Mouse (Mus musculus): ENCODE results near the gene Fbh1. TPM values are rescaled to one million over a fixed set of nuclear protein-coding genes. Genes with fewer than 3 reads are reported as not detected.

Gene Fbh1
- polyA plus RNA-seq, 1 experiment, result 25.8 TPM

- no peak for TF ChIP-seq GATA1 (IDR thresholded peaks at IDR 0.05; ENCODE audit: low read length)
These were observed 78.4 kb downstream of the Fbh1 start for GRCm38 (mm10) chr2:11698994-11699393.

- TF ChIP-seq GATA1 (IDR thresholded peaks at IDR 0.05; ENCODE audit: low read length), result no peak
These were observed 81.5 kb downstream of the Fbh1 start for GRCm38 (mm10) chr2:11695867-11696266.

GRCm38 (mm10) chr2:11694104-11694503 is 83.3 kb downstream of the Fbh1 start:
- no peak for TF ChIP-seq GATA1 (IDR thresholded peaks at IDR 0.05; ENCODE audit: low read length)

GRCm38 (mm10) chr2:11693352-11693751 is 84.0 kb downstream of the Fbh1 start:
- TF ChIP-seq GATA1 (IDR thresholded peaks at IDR 0.05; ENCODE audit: low read length), result no peak

Other genes with a start within 250 kb of the Fbh1 start
- gene Pfkfb3, start 223.5 kb downstream of the Fbh1 start, polyA plus RNA-seq (2012), result not detected in 2 replicates
- 77.4 and 133 TPM in 2 replicates for gene Rbm17, start 173.4 kb downstream of the Fbh1 start, polyA plus RNA-seq (2012)
- gene Gm17490, start 151.3 kb downstream of the Fbh1 start, polyA plus RNA-seq (2012), result not detected in 2 replicates
- gene Il2ra, start 134.8 kb downstream of the Fbh1 start, polyA plus RNA-seq (2012), result not detected in 2 replicates
- gene Il15ra, start 72.3 kb downstream of the Fbh1 start, polyA plus RNA-seq (2012), result not detected in 2 replicates
- gene Ankrd16, start 294 bp upstream of the Fbh1 start, polyA plus RNA-seq (2012), result 8.1 and 10.6 TPM in 2 replicates